Mouse (Mus musculus) macrophage (primary cell): ENCODE measurements around the gene Ngf. TPM values are rescaled to one million over a fixed set of nuclear protein-coding genes. Genes with fewer than 3 reads are reported as not detected.

Source experiments
- H3K27ac ChIP-seq: fragments of 350-480 bp; formaldehyde crosslinking; 2 replicates; pipeline ENCODE4 v1.9.0; 2021
- H3K36me3 ChIP-seq: fragments of 350-480 bp; formaldehyde crosslinking; 2 replicates; pipeline ENCODE4 v1.9.0; 2021; ENCODE audit errors: inconsistent target
- H3K4me3 ChIP-seq: fragments of 350-480 bp; formaldehyde crosslinking; 2 replicates; pipeline ENCODE4 v1.9.0; 2021; ENCODE audit errors: inconsistent target
- H3K79me2 ChIP-seq: fragments of 350-480 bp; formaldehyde crosslinking; 2 replicates; pipeline ENCODE4 v1.9.0; 2021; ENCODE audit errors: inconsistent target
- WGBS: methylation state at CpG from one replicate; pipeline ENCODE4 v1.1.7; 2026; ENCODE audit warnings: inconsistent platforms; ENCODE audit not compliant: missing documents; 5-methylcytosine and 5-hydroxymethylcytosine counted together
- polyA plus RNA-seq: library from polyadenylated mRNA; stranded (reverse); fragments of 250-400 nt; gene quantifications from 3 replicates; pipeline ENCODE4 v1.2.4, GENCODE M21; 2018; ENCODE audit warnings: inconsistent platforms
- total RNA-seq, 78 experiments: library from RNA; depleted of rRNA; stranded (reverse); fragments of 250-400 nt; gene quantifications; 1 replicate in 9 of 78; 2 replicates in 24 of 78; 3 replicates in 43 of 78; 4 replicates in 2 of 78; pipeline ENCODE4 v1.2.4; 2018; ENCODE audit warnings: inconsistent platforms in 56 of 78

Ngf gene
- total RNA-seq (2018; cell fraction: chromatin; rRNA removed) = not detected
- not detected for total RNA-seq (2018; cell fraction: cytosol; rRNA removed)
- not detected for total RNA-seq (2018; cell fraction: nucleus; rRNA removed)
- not detected in 3 replicates for polyA plus RNA-seq

GRCm38 (mm10) chr3:102469713-102470448, at the start of gene Ngf:
TSS of gene Ngf (plus strand) at chr3:102469919.
- Histone ChIP-seq H3K79me2 (no peaks in the 10 kb centered on the region), H3K4me3 (no peak within 1 kb of the TSS), H3K27ac (no peak within 1 kb of the TSS), H3K36me3 (no peaks in the 10 kb centered on the region)
- WGBS = 4% methylated on average over 43 of the region's 43 CpGs

- Histone ChIP-seq H3K27ac (no peak overlapping the region), H3K36me3 (no peaks in the 10 kb centered on the region), H3K79me2 (no peaks in the 10 kb centered on the region), H3K4me3 (no peak overlapping the region)
- WGBS = 86% methylated on average over 3 of the region's 3 CpGs
Measured at GRCm38 (mm10) chr3:102445567-102445966, 24.2 kb upstream of the Ngf start.

- WGBS = 79% methylated on average over 4 of the region's 4 CpGs
- Histone ChIP-seq H3K36me3 (no peaks in the 10 kb centered on the region), H3K27ac (no peak overlapping the region), H3K79me2 (no peaks in the 10 kb centered on the region), H3K4me3 (no peak overlapping the region)
Measured at GRCm38 (mm10) chr3:102446691-102447090, 23.0 kb upstream of the Ngf start.

GRCm38 (mm10) chr3:102454566-102454965, 15.2 kb upstream of the Ngf start:
- no peak overlapping the region for H3K27ac ChIP-seq
- H3K4me3 ChIP-seq = no peak overlapping the region
- 60% methylated on average over 6 of the region's 6 CpGs for WGBS
- no peaks in the 10 kb centered on the region for H3K36me3 ChIP-seq
- no peaks in the 10 kb centered on the region for H3K79me2 ChIP-seq

- no peak overlapping the region for H3K4me3 ChIP-seq
- no peak overlapping the region for H3K27ac ChIP-seq
- 72% methylated on average over 5 of the region's 5 CpGs for WGBS
- H3K79me2 ChIP-seq = no peaks in the 10 kb centered on the region
- H3K36me3 ChIP-seq = no peaks in the 10 kb centered on the region
Measured at GRCm38 (mm10) chr3:102460528-102460927, 9.2 kb upstream of the Ngf start.

GRCm38 (mm10) chr3:102460986-102461385, 8.7 kb upstream of the Ngf start:
- Histone ChIP-seq H3K27ac (no peak overlapping the region), H3K79me2 (no peaks in the 10 kb centered on the region), H3K36me3 (no peaks in the 10 kb centered on the region), H3K4me3 (no peak overlapping the region)
- 78% methylated on average over 6 of the region's 6 CpGs for whole genome bisulfite sequencing

- H3K4me3 ChIP-seq = no peak overlapping the region
- H3K36me3 ChIP-seq = no peaks in the 10 kb centered on the region
- 67% methylated on average over 9 of the region's 9 CpGs for WGBS
- H3K79me2 ChIP-seq = no peaks in the 10 kb centered on the region
- no peak overlapping the region for H3K27ac ChIP-seq
Measured at GRCm38 (mm10) chr3:102462703-102463336, 6.9 kb upstream of the Ngf start.

- no peak overlapping the region for H3K27ac ChIP-seq
- H3K4me3 ChIP-seq = no peak overlapping the region
- WGBS = 82% methylated on average over 2 of the region's 2 CpGs
- H3K79me2 ChIP-seq = no peaks in the 10 kb centered on the region
- no peaks in the 10 kb centered on the region for H3K36me3 ChIP-seq
Measured at GRCm38 (mm10) chr3:102463339-102463738, 6.4 kb upstream of the Ngf start.

GRCm38 (mm10) chr3:102466587-102466986, 3.1 kb upstream of the Ngf start:
- Histone ChIP-seq H3K27ac (no peak overlapping the region), H3K4me3 (no peak overlapping the region), H3K79me2 (no peaks in the 10 kb centered on the region), H3K36me3 (no peaks in the 10 kb centered on the region)
- 29% methylated on average over 3 of the region's 3 CpGs for WGBS

- WGBS = 79% methylated on average over 8 of the region's 8 CpGs
- no peaks in the 10 kb centered on the region for H3K79me2 ChIP-seq
- H3K27ac ChIP-seq = no peak overlapping the region
- no peaks in the 10 kb centered on the region for H3K36me3 ChIP-seq
- H3K4me3 ChIP-seq = no peak overlapping the region
Measured at GRCm38 (mm10) chr3:102467121-102467520, 2.6 kb upstream of the Ngf start.

- no peak overlapping the region for H3K4me3 ChIP-seq
- WGBS = 71% methylated on average over 5 of the region's 5 CpGs
- H3K79me2 ChIP-seq = no peaks in the 10 kb centered on the region
Measured at GRCm38 (mm10) chr3:102471251-102471650, 1.5 kb downstream of the Ngf start.

GRCm38 (mm10) chr3:102471799-102472198, 2.1 kb downstream of the Ngf start:
- Histone ChIP-seq H3K4me3 (no peak overlapping the region), H3K27ac (no peak overlapping the region), H3K79me2 (no peaks in the 10 kb centered on the region), H3K36me3 (no peaks in the 10 kb centered on the region)
- WGBS = 59% methylated on average over 5 of the region's 5 CpGs

More at GRCm38 (mm10) chr3:102471251-102471650, 1.5 kb downstream of the Ngf start:
- H3K36me3 ChIP-seq = no peaks in the 10 kb centered on the region
- no peak overlapping the region for H3K27ac ChIP-seq

- Histone ChIP-seq H3K4me3 (no peak overlapping the region), H3K79me2 (no peaks in the 10 kb centered on the region), H3K36me3 (no peaks in the 10 kb centered on the region), H3K27ac (no peak overlapping the region)
- WGBS = 76% methylated on average over 14 of the region's 15 CpGs
Measured at GRCm38 (mm10) chr3:102474275-102475155, 4.8 kb downstream of the Ngf start.

GRCm38 (mm10) chr3:102477917-102478694, 8.4 kb downstream of the Ngf start:
- H3K79me2 ChIP-seq = no peaks in the 10 kb centered on the region
- H3K36me3 ChIP-seq = no peaks in the 10 kb centered on the region
- H3K4me3 ChIP-seq = no peak overlapping the region
- no peak overlapping the region for H3K27ac ChIP-seq
- 87% methylated on average over 12 of the region's 12 CpGs for WGBS
